9 mouse cellular contexts compared by ENCODE assay signal in genomic region chr12:81160831-81161230, GRCm38 (mm10).
DNase-seq lines count a peak whose midpoint lies in the region; ATAC-seq and TF ChIP-seq lines count a peak whose summit lies in the region.
"Had no signal": no experiment of that assay in that cellular context is flagged by ENCODE, and none has a peak within 500 bp of the region (broad histone marks: within the 10 kb centered on the region; RNA-seq: fewer than 3 reads in every experiment).

No protein-coding gene starts in this region.

- no peaks in the 10 kb centered on the region for H3K27me3 ChIP-seq in midbrain, embryonic 14.5 days (ENCODE audit: control insufficient read depth, insufficient read depth, low read length)
- no peaks in the 10 kb centered on the region for H3K27me3 ChIP-seq in midbrain, embryonic 16.5 days (ENCODE audit: control insufficient read depth, insufficient read depth, low read depth, low read length)
- no peaks in the 10 kb centered on the region for H3K27me3 ChIP-seq in testis, adult 2 months (ENCODE audit: control insufficient read depth, insufficient read depth, low read length)
- H3K27me3 ChIP-seq: limb, embryonic 15.5 days had no signal

- peak; percentile 56; the same call in 1 of the 2 replicates for TF ChIP-seq CTCF in testis, adult 2 months (IDR thresholded peaks at IDR 0.05; ENCODE audit: control insufficient read depth, insufficient read depth, insufficient replicate concordance, low read depth, low read length)

- WGBS in midbrain, embryonic 14.5 days: 61% methylated on average over 5 of the region's 5 CpGs
- 65% methylated on average over 5 of the region's 5 CpGs for WGBS in midbrain, embryonic 16.5 days

- H3K9me3 ChIP-seq in midbrain, embryonic 14.5 days (ENCODE audit: control insufficient read depth, low read length): no peaks in the 10 kb centered on the region
- no peaks in the 10 kb centered on the region for H3K9me3 ChIP-seq in midbrain, embryonic 16.5 days (replicated peaks; ENCODE audit: control insufficient read depth, low read length, poor library complexity, severe bottlenecking)
- H3K9me3 ChIP-seq: limb, embryonic 15.5 days had no signal

- H3K36me3 ChIP-seq in midbrain, embryonic 14.5 days (ENCODE audit: control insufficient read depth, insufficient read depth, low read length): no peaks in the 10 kb centered on the region
- no peaks in the 10 kb centered on the region for H3K36me3 ChIP-seq in midbrain, embryonic 16.5 days (ENCODE audit: control insufficient read depth, insufficient read depth, low read length)
- H3K36me3 ChIP-seq in testis, adult 2 months (ENCODE audit: control insufficient read depth, insufficient read depth, low read length): no peaks in the 10 kb centered on the region
- H3K36me3 ChIP-seq: limb, embryonic 15.5 days had no signal

- no peak for ATAC-seq in midbrain, embryonic 14.5 days (ENCODE audit: low FRiP score, low TSS enrichment)
- ATAC-seq in midbrain, embryonic 16.5 days: no peak

- H3K4me1 ChIP-seq in midbrain, embryonic 14.5 days (ENCODE audit: control insufficient read depth, insufficient read depth, low read length): peaks cover 4% of the 10 kb centered on the region; the same call in 1 of the 2 replicates
- H3K4me1 ChIP-seq in midbrain, embryonic 16.5 days (ENCODE audit: control insufficient read depth, insufficient read depth, low read length): no peaks in the 10 kb centered on the region
- 0 out of 2 replicates have a peak, but pooled peaks cover 2% of the 10 kb centered on the region for H3K4me1 ChIP-seq in testis, adult 2 months (ENCODE audit: control insufficient read depth, insufficient read depth, low read length)
- H3K4me1 ChIP-seq: limb, embryonic 15.5 days had no signal

- no peak overlapping the region for H3K27ac ChIP-seq in midbrain, embryonic 14.5 days (replicated peaks; ENCODE audit: low read depth, low read length)
- H3K27ac ChIP-seq in midbrain, embryonic 16.5 days (ENCODE audit: low read length): no peak overlapping the region
- peak overlapping the region; percentile 17; the same call in 1 of the 2 replicates for H3K27ac ChIP-seq in testis, adult 2 months (ENCODE audit: control insufficient read depth, insufficient read depth, low read depth, low read length)
- H3K27ac ChIP-seq: limb, embryonic 15.5 days had no signal

- intact Hi-C loops in gastrocnemius, postnatal 36 days (cut with DNase I): no loop called here

- TF ChIP-seq POLR2A in testis, adult 2 months (IDR thresholded peaks at IDR 0.05; ENCODE audit: control insufficient read depth, low read depth, low read length): no peak

- peak; percentile 34 for DNase-seq in gastrocnemius, postnatal 10 days
- DNase-seq in gastrocnemius, postnatal 36 days: no peak
- peak; percentile 29 for DNase-seq in midbrain, embryonic 14.5 days
- DNase-seq in adrenal gland, postnatal 36 days: peak; percentile 82 to 87
- DNase-seq in adipocyte (ENCODE audit: low spot score): no peak
- DNase-seq in urinary bladder, postnatal 14 days (ENCODE audit: low spot score): no peak

- no peak overlapping the region for H3K4me2 ChIP-seq in midbrain, embryonic 14.5 days (ENCODE audit: low read length)
- no peak overlapping the region for H3K4me2 ChIP-seq in midbrain, embryonic 16.5 days (ENCODE audit: low read length)
- H3K4me2 ChIP-seq: limb, embryonic 15.5 days had no signal

- H3K4me3 ChIP-seq in midbrain, embryonic 14.5 days (replicated peaks; ENCODE audit: low read depth, low read length): no peak overlapping the region
- H3K4me3 ChIP-seq in midbrain, embryonic 16.5 days (ENCODE audit: low read depth, low read length): no peak overlapping the region
- no peak overlapping the region for H3K4me3 ChIP-seq in testis, adult 2 months (ENCODE audit: control insufficient read depth, low read depth, low read length)
- H3K4me3 ChIP-seq: limb, embryonic 15.5 days had no signal

- H3K9ac ChIP-seq in midbrain, embryonic 14.5 days (replicated peaks; ENCODE audit: low read length): no peak overlapping the region
- H3K9ac ChIP-seq in midbrain, embryonic 16.5 days (ENCODE audit: low read depth, low read length): no peak overlapping the region
- H3K9ac ChIP-seq: limb, embryonic 15.5 days had no signal

Comparison
In these comparisons a context has a peak if more than half of its experiments do, and no peak if none do; other contexts are left out.
1. DNase-seq: peak in gastrocnemius, postnatal 10 days (single experiment), midbrain, embryonic 14.5 days (single experiment) and adrenal gland, postnatal 36 days (2 of 2); none in gastrocnemius, postnatal 36 days (0 of 2), adipocyte (single experiment) and urinary bladder, postnatal 14 days (single experiment).